Mouse (Mus musculus): Measurements from ENCODE around the gene Klrd1. TPM values are rescaled to one million over a fixed set of nuclear protein-coding genes. Genes with fewer than 3 reads are reported as not detected.
"Not testable (repeated sequence)": the region's sequence is repeated elsewhere in the genome, so short reads cannot be mapped to it uniquely, and the experiment has no call there.

Gene Klrd1
- total RNA-seq (2017), result 25.5 and 29.5 TPM in 2 replicates

GRCm38 (mm10) chr6:129591508-129591907 is at the start of gene Klrd1:
TSS of gene Klrd1 (plus strand) at chr6:129591782.
- ATAC-seq (ENCODE audit: extremely low read depth, insufficient number of reproducible peaks, low FRiP score, poor library complexity, severe bottlenecking), result peak; percentile 74

- ATAC-seq (ENCODE audit: extremely low read depth, insufficient number of reproducible peaks, low FRiP score, poor library complexity, severe bottlenecking), result no peak
Measured at GRCm38 (mm10) chr6:129541931-129542330, 49.7 kb upstream of the Klrd1 start.

- ATAC-seq (ENCODE audit: extremely low read depth, insufficient number of reproducible peaks, low FRiP score, poor library complexity, severe bottlenecking), result no peak
Measured at GRCm38 (mm10) chr6:129542540-129542939, 49.0 kb upstream of the Klrd1 start.

GRCm38 (mm10) chr6:129543709-129544606 is 47.6 kb upstream of the Klrd1 start:
- ATAC-seq (ENCODE audit: extremely low read depth, insufficient number of reproducible peaks, low FRiP score, poor library complexity, severe bottlenecking), result peak; percentile 72

GRCm38 (mm10) chr6:129547277-129547676 is 44.3 kb upstream of the Klrd1 start:
- ATAC-seq (ENCODE audit: extremely low read depth, insufficient number of reproducible peaks, low FRiP score, poor library complexity, severe bottlenecking), result no peak

GRCm38 (mm10) chr6:129548009-129548408 is 43.6 kb upstream of the Klrd1 start:
- no peak for ATAC-seq (ENCODE audit: extremely low read depth, insufficient number of reproducible peaks, low FRiP score, poor library complexity, severe bottlenecking)

GRCm38 (mm10) chr6:129557298-129558023 is 34.1 kb upstream of the Klrd1 start:
- ATAC-seq (ENCODE audit: extremely low read depth, insufficient number of reproducible peaks, low FRiP score, poor library complexity, severe bottlenecking), result no peak

GRCm38 (mm10) chr6:129558946-129559640 is 32.5 kb upstream of the Klrd1 start:
- peak; percentile 98 for ATAC-seq (ENCODE audit: extremely low read depth, insufficient number of reproducible peaks, low FRiP score, poor library complexity, severe bottlenecking)

GRCm38 (mm10) chr6:129559641-129560027 is 31.9 kb upstream of the Klrd1 start:
- ATAC-seq (ENCODE audit: extremely low read depth, insufficient number of reproducible peaks, low FRiP score, poor library complexity, severe bottlenecking), result no peak

- ATAC-seq (ENCODE audit: extremely low read depth, insufficient number of reproducible peaks, low FRiP score, poor library complexity, severe bottlenecking), result no peak
Measured at GRCm38 (mm10) chr6:129565257-129565656, 26.3 kb upstream of the Klrd1 start.

- no peak for ATAC-seq (ENCODE audit: extremely low read depth, insufficient number of reproducible peaks, low FRiP score, poor library complexity, severe bottlenecking)
Measured at GRCm38 (mm10) chr6:129575315-129575714, 16.3 kb upstream of the Klrd1 start.

- no peak for ATAC-seq (ENCODE audit: extremely low read depth, insufficient number of reproducible peaks, low FRiP score, poor library complexity, severe bottlenecking)
Measured at GRCm38 (mm10) chr6:129577605-129578004, 14.0 kb upstream of the Klrd1 start, which contains the start of gene Klre1. TSS of gene Klre1 (plus strand) at chr6:129577905.

- peak; percentile 67; the same call in 1 of the 2 replicates for ATAC-seq (ENCODE audit: extremely low read depth, insufficient number of reproducible peaks, low FRiP score, poor library complexity, severe bottlenecking)
Measured at GRCm38 (mm10) chr6:129581274-129581673, 10.3 kb upstream of the Klrd1 start.

GRCm38 (mm10) chr6:129581896-129582295 is 9.7 kb upstream of the Klrd1 start:
- no peak for ATAC-seq (ENCODE audit: extremely low read depth, insufficient number of reproducible peaks, low FRiP score, poor library complexity, severe bottlenecking)

- ATAC-seq (ENCODE audit: extremely low read depth, insufficient number of reproducible peaks, low FRiP score, poor library complexity, severe bottlenecking), result no peak
Measured at GRCm38 (mm10) chr6:129583014-129583413, 8.6 kb upstream of the Klrd1 start.

GRCm38 (mm10) chr6:129608372-129608771 is 16.8 kb downstream of the Klrd1 start:
- peak; percentile 55; the same call in 1 of the 2 replicates for ATAC-seq (ENCODE audit: extremely low read depth, insufficient number of reproducible peaks, low FRiP score, poor library complexity, severe bottlenecking)

GRCm38 (mm10) chr6:129623735-129624134 is 32.2 kb downstream of the Klrd1 start, which contains the start of gene Klrk1:
TSS of gene Klrk1 (minus strand) at chr6:129623864.
- ATAC-seq (ENCODE audit: extremely low read depth, insufficient number of reproducible peaks, low FRiP score, poor library complexity, severe bottlenecking), result no peak

GRCm38 (mm10) chr6:129631046-129631445 is 39.5 kb downstream of the Klrd1 start:
- not testable (repeated sequence) for ATAC-seq (ENCODE audit: extremely low read depth, insufficient number of reproducible peaks, low FRiP score, poor library complexity, severe bottlenecking)

- not testable (repeated sequence) for ATAC-seq (ENCODE audit: extremely low read depth, insufficient number of reproducible peaks, low FRiP score, poor library complexity, severe bottlenecking)
Measured at GRCm38 (mm10) chr6:129643237-129643636, 51.7 kb downstream of the Klrd1 start, which contains the start of gene Klrc3. TSS of gene Klrc3 (minus strand) at chr6:129643337.
